Mouse (Mus musculus) ovary, adult 18-20 months (tissue): ENCODE measurements around the gene Cops3.
"Not testable (repeated sequence)": the region's sequence is repeated elsewhere in the genome, so short reads cannot be mapped to it uniquely, and the experiment has no call there.

Source experiments
- DNase-seq: peaks from one replicate; pipeline ENCODE4 v3.0.0; 2022; ENCODE audit warnings: low spot score, mixed read lengths

Cops3 gene

GRCm38 (mm10) chr11:59839459-59840126 lies at the start of gene Cops3:
Gene Cops3 (minus strand): TSS chr11:59839838.
- peak; percentile 94 for DNase-seq

DNA sequence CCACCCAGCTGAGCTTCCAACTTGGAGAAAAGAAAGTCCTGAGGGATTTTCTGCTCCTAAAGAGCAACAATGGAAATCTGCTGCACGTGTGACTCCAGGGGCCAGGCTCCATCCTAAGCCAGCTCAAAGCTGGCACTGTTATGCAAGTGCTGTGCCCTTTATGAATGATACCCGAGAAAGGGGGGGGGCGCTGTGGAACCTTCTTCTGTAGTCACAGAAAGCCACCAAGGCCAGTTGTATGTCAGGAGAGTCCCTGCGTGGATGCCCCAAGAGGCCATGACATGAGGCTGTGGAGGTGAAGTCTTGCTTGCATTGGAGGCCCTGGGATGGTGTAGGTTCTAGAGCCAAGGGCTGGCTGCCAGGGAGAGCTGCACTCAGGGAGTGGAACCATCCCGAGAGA lies 48.5 kb upstream of the Cops3 start:
- DNase-seq: no peak

DNA sequence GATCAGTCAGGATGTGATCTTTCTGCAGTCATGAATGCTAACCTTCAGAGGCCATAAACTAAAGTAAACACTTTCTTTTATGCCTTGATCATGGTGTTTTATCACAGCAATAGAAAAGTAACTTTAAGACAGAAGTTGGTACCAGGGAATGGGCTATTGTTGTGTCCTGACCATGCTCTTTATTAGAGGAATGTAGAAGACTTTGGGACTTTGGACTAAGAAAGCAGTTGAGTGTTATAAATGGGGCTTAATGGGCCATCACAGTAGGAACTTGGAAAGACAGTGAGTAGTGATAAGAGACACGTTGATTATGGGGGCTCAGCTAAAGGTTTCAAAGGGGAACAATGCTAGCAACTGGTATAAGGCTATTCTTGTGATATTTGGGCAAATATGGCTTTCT lies 47.3 kb upstream of the Cops3 start:
- DNase-seq: no peak

- DNase-seq: peak; percentile 53
These were observed 45.8 kb upstream of the Cops3 start for GRCm38 (mm10) chr11:59885217-59885986.

- DNase-seq: peak; percentile 59
These were observed 40.4 kb upstream of the Cops3 start for GRCm38 (mm10) chr11:59880031-59880430.

DNA sequence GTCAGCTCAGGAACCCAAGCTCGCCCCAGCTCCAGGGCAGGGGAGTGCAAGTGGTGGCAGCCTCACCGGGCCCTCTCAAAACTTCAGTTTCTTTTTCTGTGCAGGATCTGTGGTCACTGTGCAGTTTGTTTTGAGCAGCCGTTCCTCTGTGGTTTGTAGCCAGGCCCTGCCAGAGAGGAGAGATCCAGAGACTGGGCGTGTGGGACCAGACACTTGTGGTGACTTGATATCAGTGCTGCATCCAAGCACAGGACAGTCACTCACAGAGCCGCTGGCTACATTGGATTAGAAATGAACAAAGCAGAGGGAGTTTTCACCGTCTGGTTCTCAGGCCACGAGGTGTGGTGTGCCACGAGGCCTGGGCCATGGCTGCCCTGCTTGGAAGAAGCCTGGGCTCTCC lies 32.5 kb upstream of the Cops3 start:
- DNase-seq: no peak

- DNase-seq: no peak
These were observed 24.7 kb upstream of the Cops3 start for GRCm38 (mm10) chr11:59864316-59864715.

DNA sequence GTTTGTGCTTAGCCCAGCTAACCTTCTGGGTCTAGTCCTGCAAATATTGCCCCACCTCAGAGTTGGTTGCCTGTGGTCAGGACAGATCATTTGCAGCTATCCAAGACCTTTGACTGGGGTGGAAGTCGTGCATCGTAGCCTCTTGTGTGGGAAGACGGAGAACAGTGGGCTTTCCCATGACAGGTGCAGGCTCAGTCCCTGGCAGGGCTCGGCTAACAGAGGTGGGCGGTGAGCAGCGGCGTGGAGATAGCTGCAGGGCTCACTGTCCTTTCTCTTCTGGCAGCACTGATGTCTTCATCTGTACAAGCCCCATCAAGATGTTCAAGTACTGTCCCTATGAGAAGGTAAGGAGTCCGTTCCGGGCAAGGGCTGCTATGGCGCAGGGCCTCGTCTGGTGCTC lies 20.8 kb upstream of the Cops3 start:
- DNase-seq: no peak

DNA sequence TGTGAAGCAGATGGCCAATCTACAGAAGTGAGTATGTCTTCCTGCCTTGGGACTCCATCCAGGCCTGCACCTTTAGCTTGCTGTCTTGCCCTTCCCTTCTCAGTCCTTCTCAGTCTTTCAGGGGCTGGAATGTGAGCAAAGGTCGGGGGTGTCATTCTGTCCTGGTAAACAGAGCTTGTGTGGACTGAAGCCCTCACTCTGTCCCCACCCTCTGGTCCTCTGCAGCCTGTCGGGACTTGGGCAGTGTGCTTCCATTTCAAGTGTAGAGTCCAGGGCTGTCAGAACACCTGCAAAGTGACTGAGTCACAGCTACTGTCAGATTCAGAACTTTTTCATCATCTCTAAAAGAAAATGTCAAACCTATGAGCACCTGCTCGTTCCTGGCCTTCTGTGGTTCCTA lies 13.2 kb upstream of the Cops3 start:
- DNase-seq: no peak

DNA sequence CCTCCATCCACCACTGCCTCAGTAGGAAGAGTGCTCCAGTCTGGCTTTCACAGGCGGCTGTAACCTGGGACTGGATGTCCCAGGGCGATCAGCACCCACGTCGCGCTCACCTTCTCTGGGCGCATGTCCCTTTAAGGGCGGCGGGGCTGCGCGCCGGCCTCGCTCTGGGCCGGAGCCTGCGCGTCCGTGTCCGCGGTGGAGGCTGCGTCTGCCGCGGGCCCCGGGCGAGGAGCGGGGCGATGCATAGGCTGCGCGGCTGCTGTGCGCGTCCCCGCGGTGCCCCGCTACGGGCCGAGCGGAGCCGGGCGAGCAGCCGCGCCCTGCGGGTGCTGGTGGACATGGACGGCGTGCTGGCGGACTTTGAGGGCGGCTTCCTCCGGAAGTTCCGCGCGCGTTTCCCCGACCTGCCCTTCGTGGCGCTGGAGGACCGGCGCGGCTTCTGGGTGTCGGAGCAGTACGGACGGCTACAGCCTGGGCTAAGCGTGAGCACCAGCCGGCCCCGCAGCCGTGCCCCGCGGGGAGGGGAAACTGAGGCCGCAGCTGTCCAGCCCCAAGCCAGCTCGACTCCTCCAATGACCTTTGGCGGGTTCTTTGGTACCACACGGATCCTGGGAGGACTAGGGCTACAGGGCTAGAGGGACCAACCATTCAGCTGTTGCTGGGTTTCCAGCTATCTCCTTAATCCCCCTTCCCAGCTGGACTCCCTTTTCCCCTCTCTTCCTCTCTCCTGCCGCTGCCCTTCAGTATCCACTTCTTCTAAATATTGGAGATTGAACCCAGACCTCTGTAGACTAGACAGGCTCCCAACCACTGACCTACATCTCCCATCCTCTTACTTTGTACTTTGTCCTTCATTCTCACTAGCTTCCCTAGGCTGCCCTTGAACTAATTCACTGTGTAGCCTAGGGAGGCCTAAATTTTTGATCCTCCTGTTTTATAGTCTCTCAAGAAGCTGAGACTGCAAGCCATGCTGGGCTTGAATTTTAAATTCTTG lies 8.6 kb upstream of the Cops3 start:
- DNase-seq: peak; percentile 43

DNA sequence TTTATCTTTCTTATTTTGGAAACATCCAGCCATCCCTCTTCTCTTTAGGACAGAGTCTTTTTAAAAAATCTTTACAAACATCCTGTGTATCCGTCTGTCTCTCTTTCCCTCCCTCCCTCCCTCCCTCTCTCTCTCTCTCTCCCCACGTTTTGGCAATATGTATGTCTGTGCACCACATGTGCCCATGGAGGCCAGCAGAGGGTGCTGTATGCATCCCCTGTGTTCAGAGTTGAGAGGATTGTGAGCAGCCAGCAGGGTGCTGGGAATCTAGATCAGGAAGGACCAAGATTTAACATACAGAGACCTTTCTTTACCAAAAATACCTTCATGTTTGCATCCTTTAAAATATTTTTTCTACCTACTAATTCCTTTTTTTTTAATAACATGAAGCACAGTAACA lies 7.5 kb upstream of the Cops3 start:
- no peak for DNase-seq

DNA sequence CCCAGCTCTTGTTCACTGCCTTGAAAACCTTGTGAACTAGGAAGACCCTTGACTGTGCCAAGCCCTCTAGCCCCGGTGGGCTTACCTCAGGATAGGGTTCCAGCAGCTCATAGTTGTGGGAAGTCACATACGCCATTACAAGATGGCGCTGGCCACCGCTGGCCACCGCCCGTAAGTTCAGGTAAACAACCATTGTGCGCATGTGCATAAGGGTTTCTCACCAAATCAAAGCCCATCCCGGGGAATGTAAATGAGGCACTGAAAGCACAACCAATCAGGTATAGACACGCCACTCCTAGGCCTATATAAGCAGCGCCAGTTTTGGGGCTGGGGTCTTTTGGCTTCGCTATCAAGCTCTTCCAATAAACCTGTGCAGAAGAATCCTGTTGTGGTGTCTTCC lies 6.7 kb upstream of the Cops3 start:
- DNase-seq: no peak

GRCm38 (mm10) chr11:59839008-59839458 lies 605 bp downstream of the Cops3 start, which contains the start of gene Nt5m:
Gene Nt5m (plus strand): TSS chr11:59839447.
- DNase-seq: peak; percentile 89

GRCm38 (mm10) chr11:59838426-59838825 lies 1.2 kb downstream of the Cops3 start:
- DNase-seq: no peak

DNA sequence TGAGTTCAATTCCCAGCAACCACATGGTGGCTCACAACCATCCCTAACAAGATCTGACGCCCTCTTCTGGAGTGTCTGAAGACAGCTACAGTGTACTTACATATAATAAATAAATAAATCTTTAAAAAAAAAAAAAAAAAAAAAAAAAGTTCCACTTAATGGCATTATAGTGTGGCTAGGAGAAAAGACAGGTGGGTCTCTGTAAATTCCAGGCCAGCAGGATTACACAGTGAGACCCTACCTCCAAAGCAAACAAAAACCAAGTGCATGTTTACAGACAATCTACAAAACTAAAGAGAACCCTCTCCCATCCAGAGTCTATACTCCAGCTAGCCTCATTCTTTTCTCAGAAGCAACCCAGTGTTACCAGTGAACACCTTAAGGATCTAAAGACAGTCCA lies 1.8 kb downstream of the Cops3 start:
- not testable (repeated sequence) for DNase-seq

DNA sequence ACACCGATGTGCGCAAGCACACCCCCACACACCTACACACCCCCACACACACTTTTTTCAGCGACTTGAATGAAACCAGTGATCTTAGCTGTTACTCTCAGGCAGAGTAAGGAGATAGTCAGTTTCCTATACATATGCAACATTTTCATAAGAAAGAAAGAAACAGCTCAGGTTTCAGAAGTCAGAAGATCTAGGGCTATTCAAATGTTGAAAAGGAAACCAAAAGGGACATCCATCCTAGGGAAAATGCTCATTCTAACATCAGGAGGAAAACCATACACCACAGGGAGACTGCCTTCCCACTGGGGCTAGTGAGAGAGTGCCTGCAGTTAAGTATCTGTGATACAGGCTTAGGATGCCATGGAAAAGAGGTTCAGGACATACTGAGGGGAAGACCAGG lies 18.0 kb downstream of the Cops3 start:
- no peak for DNase-seq

- DNase-seq: no peak
These were observed 21.7 kb downstream of the Cops3 start for GRCm38 (mm10) chr11:59817916-59818315.

GRCm38 (mm10) chr11:59815482-59816065 lies 24.1 kb downstream of the Cops3 start:
- DNase-seq: no peak

DNA sequence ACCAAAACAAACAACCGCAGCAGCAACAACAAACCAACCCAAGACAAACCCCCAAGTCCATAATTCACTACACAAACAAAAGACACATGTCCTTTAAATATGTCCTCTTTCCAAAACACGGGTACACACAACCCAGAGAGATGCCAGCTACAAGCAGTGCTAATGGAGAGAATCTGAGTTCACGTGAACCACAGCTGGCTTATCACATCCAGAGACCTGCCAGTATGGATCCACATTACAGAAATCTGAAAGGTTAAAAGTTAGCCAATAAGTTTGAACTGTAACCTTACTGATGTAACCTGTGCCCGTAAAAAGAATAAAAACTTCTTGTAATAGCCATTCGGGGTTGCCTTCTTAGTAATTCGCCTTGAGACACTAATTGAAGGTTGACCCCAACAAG lies 24.7 kb downstream of the Cops3 start:
- DNase-seq: no peak

DNA sequence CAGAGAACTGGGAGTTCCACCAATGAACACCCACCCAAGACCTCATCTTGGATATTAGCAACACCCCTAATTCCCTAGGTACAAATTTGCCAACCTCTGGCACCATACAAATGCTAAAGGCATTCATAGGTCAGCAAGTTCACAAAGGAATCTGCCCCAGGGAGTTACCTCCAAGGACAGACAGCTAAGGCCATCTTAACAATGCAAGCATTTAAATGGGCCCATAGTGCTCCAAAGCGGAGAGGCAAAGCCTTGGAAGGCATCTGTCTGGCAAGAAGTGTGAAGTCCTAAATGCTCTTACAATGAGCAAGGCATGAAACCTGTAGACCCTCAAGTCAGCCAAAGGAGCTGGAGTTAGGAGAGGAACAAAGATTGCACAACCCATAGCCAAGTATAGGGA lies 25.3 kb downstream of the Cops3 start:
- DNase-seq: no peak

GRCm38 (mm10) chr11:59813276-59813675 lies 26.4 kb downstream of the Cops3 start:
- no peak for DNase-seq

GRCm38 (mm10) chr11:59811211-59811610 lies 28.4 kb downstream of the Cops3 start:
- no peak for DNase-seq
